Mouse (Mus musculus) thymus, adult 2 months (tissue): ENCODE data around the gene Gpn2. TPM values are rescaled to one million over a fixed set of nuclear protein-coding genes. Genes with fewer than 3 reads are reported as not detected.

ENCODE experiments used
- DNase-seq: peaks from one replicate; pipeline ENCODE4 v3.0.0; 2021
- H3K27ac ChIP-seq: fragments of 200-500 bp; 2 replicates; pipeline ENCODE4 v1.5.1; 2012; ENCODE audit warnings: low read length, control low read depth; ENCODE audit not compliant: control insufficient read depth, insufficient read depth
- H3K27me3 ChIP-seq: fragments of 200-500 bp; 2 replicates; pipeline ENCODE4 v1.6.1; 2012; ENCODE audit warnings: mild to moderate bottlenecking, low read length, moderate library complexity, mixed read lengths; ENCODE audit not compliant: control insufficient read depth, insufficient read depth
- H3K36me3 ChIP-seq: fragments of 200-500 bp; 2 replicates; pipeline ENCODE4 v1.6.1; 2012; ENCODE audit warnings: mild to moderate bottlenecking, low read length, moderate library complexity; ENCODE audit not compliant: control insufficient read depth, insufficient read depth
- H3K4me1 ChIP-seq: fragments of 200-500 bp; replicated peaks from 2 replicates; pipeline ENCODE4 v1.6.1; 2012; ENCODE audit warnings: low read length; ENCODE audit not compliant: control insufficient read depth, insufficient read depth
- H3K4me3 ChIP-seq: fragments of 200-500 bp; 2 replicates; pipeline ENCODE4 v1.5.1; 2012; ENCODE audit warnings: mild to moderate bottlenecking, low read length, control low read depth, moderate library complexity; ENCODE audit not compliant: control insufficient read depth, insufficient read depth
- CTCF ChIP-seq: fragments of 200-500 bp; IDR thresholded peaks from 2 replicates; pipeline ENCODE4 v1.5.1; 2012; ENCODE audit warnings: mild to moderate bottlenecking, control low read depth, low read length, moderate library complexity, borderline replicate concordance; ENCODE audit not compliant: control insufficient read depth, poor library complexity, insufficient read depth; ENCODE audit errors: extremely low read depth
- POLR2A ChIP-seq: fragments of 200-500 bp; IDR thresholded peaks from 2 replicates; pipeline ENCODE4 v1.6.1; 2012; ENCODE audit warnings: mild to moderate bottlenecking, low read length, control low read depth, moderate library complexity; ENCODE audit not compliant: control insufficient read depth, poor library complexity, insufficient read depth; ENCODE audit errors: extremely low read depth
- WGBS: fragments of 180-500 bp; shearing (Covaris S2); methylation state at CpG from one replicate; pipeline ENCODE4 v1.1.7; 2018; 5-methylcytosine and 5-hydroxymethylcytosine counted together
- polyA plus RNA-seq: library from polyadenylated mRNA; depleted of rRNA; stranded (reverse); fragments of >200 nt; gene quantifications from 2 replicates; pipeline ENCODE4 v1.2.3, GENCODE M21; 2012

The Gpn2 gene
- polyA plus RNA-seq, 1 experiment = 59.4 TPM

- H3K27ac ChIP-seq = no peak within 1 kb of the TSS
- 75% methylated on average over 10 of the region's 10 CpGs for WGBS
These were observed 31.3 kb upstream of the Gpn2 start, which contains the start of gene Nr0b2 for GRCm38 (mm10) chr4:133552768-133553447. TSS of gene Nr0b2 (plus strand) at chr4:133553376.

GRCm38 (mm10) chr4:133553448-133554330, 30.5 kb upstream of the Gpn2 start:
- H3K4me3 ChIP-seq = no peak overlapping the region
- H3K27me3 ChIP-seq = no peaks in the 10 kb centered on the region
- no peaks in the 10 kb centered on the region for H3K4me1 ChIP-seq
- DNase-seq = no peak
- H3K36me3 ChIP-seq = no peaks in the 10 kb centered on the region
- no peak for TF ChIP-seq POLR2A
- TF ChIP-seq CTCF = no peak
- WGBS = 46% methylated on average over 19 of the region's 19 CpGs
- H3K27ac ChIP-seq = no peak overlapping the region

More at GRCm38 (mm10) chr4:133552768-133553447, 31.3 kb upstream of the Gpn2 start, which contains the start of gene Nr0b2:
- Histone ChIP-seq H3K4me3 (no peak within 1 kb of the TSS), H3K4me1 (no peaks in the 10 kb centered on the region), H3K36me3 (no peaks in the 10 kb centered on the region), H3K27me3 (no peaks in the 10 kb centered on the region)
- DNase-seq = no peak
- TF ChIP-seq CTCF (no peak), POLR2A (no peak)

- H3K36me3 ChIP-seq = no peaks in the 10 kb centered on the region
- TF ChIP-seq POLR2A (no peak), CTCF (no peak)
- no peak for DNase-seq
- no peak overlapping the region for H3K27ac ChIP-seq
- no peak overlapping the region for H3K4me3 ChIP-seq
- no peaks in the 10 kb centered on the region for H3K4me1 ChIP-seq
- no peaks in the 10 kb centered on the region for H3K27me3 ChIP-seq
- WGBS = 87% methylated on average over 10 of the region's 10 CpGs
These were observed 27.0 kb upstream of the Gpn2 start for GRCm38 (mm10) chr4:133557041-133557717.

- Histone ChIP-seq H3K27ac (no peak overlapping the region), H3K27me3 (no peaks in the 10 kb centered on the region), H3K4me3 (no peak overlapping the region), H3K36me3 (no peaks in the 10 kb centered on the region), H3K4me1 (peaks cover 8% of the 10 kb centered on the region)
- WGBS = 91% methylated on average over 4 of the region's 4 CpGs
- TF ChIP-seq CTCF (no peak), POLR2A (no peak)
- no peak for DNase-seq
These were observed 24.3 kb upstream of the Gpn2 start for GRCm38 (mm10) chr4:133559846-133560245.

- Histone ChIP-seq H3K36me3 (no peaks in the 10 kb centered on the region), H3K4me3 (no peak overlapping the region), H3K27ac (no peak overlapping the region), H3K4me1 (peaks cover 8% of the 10 kb centered on the region), H3K27me3 (no peaks in the 10 kb centered on the region)
- TF ChIP-seq POLR2A (no peak), CTCF (no peak)
- no peak for DNase-seq
- WGBS = 91% methylated on average over 4 of the region's 4 CpGs
These were observed 22.5 kb upstream of the Gpn2 start for GRCm38 (mm10) chr4:133561622-133562021.

- no peak overlapping the region for H3K4me3 ChIP-seq
- H3K36me3 ChIP-seq = no peaks in the 10 kb centered on the region
- no peak overlapping the region for H3K27ac ChIP-seq
- TF ChIP-seq CTCF = no peak
- TF ChIP-seq POLR2A = no peak
- DNase-seq = no peak
- H3K4me1 ChIP-seq = peaks cover 8% of the 10 kb centered on the region
- no peaks in the 10 kb centered on the region for H3K27me3 ChIP-seq
- 18% methylated on average over 11 of the region's 11 CpGs for WGBS
These were observed 21.0 kb upstream of the Gpn2 start for GRCm38 (mm10) chr4:133563123-133563571.
